Mouse (Mus musculus) liver, embryonic 14.5 days (tissue): ENCODE data around the gene Celf5.

Experiments
- CTCF ChIP-seq: IDR thresholded peaks from 2 replicates; pipeline ENCODE4 v1.5.1; 2016; ENCODE audit warnings: antibody characterized with exemption, low read depth, control low read depth
- EP300 ChIP-seq: IDR thresholded peaks from 2 replicates; pipeline ENCODE4 v1.6.1; 2016; ENCODE audit warnings: antibody characterized with exemption, low read depth

DNA sequence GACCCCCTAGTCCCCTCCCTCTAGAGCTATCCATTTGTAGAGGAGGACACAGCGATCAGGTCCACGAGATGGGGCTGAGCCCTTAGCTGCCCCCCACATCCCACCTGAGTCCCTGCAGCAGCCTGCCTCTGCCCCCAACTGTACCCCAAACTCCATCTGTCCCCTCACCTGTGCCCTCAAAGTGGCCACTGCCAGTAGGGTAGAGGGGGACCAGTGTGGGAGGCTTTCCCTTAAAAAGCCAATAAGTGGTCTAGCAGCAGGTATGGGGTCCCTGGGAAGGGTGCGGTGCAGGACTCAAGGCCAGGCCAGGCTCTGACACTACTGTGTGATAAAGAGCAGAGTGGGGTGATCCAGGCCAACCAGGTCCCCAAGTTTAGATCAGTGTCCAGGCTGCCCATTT lies 55.2 kb downstream of the Celf5 start:
- no peak for TF ChIP-seq CTCF
- TF ChIP-seq EP300 = no peak
